Mouse (Mus musculus): ENCODE measurements around the gene Gm11939. TPM values are rescaled to one million over a fixed set of nuclear protein-coding genes. Genes with fewer than 3 reads are reported as not detected.
"Not testable (repeated sequence)": the region's sequence is repeated elsewhere in the genome, so short reads cannot be mapped to it uniquely, and the experiment has no call there.

The Gm11939 gene
- total RNA-seq (2021), result not detected
- polyA plus RNA-seq (2012; rRNA removed), result not detected in 2 replicates
- long read RNA-seq, result 0 reads

GRCm38 (mm10) chr11:99559366-99559765 lies at the start of gene Gm11939:
TSS of gene Gm11939 (minus strand) at chr11:99559466.
- Histone ChIP-seq H3K36me3 (ENCODE audit: control insufficient read depth, insufficient read depth, low read length) (no peaks in the 10 kb centered on the region), H3K79me2 (replicated peaks; ENCODE audit: control insufficient read depth, insufficient read depth, low read length) (no peaks in the 10 kb centered on the region), H3K27ac (no peak within 1 kb of the TSS), H3K4me1 (ENCODE audit: control insufficient read depth, insufficient read depth, low read length) (no peaks in the 10 kb centered on the region), H3K27me3 (ENCODE audit: control insufficient read depth, insufficient read depth, low read length) (no peaks in the 10 kb centered on the region), H3K9ac (ENCODE audit: low read depth, low read length) (no peak within 1 kb of the TSS), H3K4me3 (no peak within 1 kb of the TSS)
- DNase-seq, result no peak
- 84% methylated on average over 9 of the region's 9 CpGs for whole genome bisulfite sequencing
- intact Hi-C loops (cut with DNase I), result no loop called here
- TF ChIP-seq POLR2A (IDR thresholded peaks at IDR 0.05; ENCODE audit: insufficient read depth, low read depth, low read length), result no peak
- no peak for TF ChIP-seq EP300 (IDR thresholded peaks at IDR 0.05; ENCODE audit: insufficient read depth, low read depth, low read length)
- no peak for TF ChIP-seq CTCF (IDR thresholded peaks at IDR 0.05)

- 47% methylated on average over 1 of the region's 1 CpGs for WGBS
Observed at GRCm38 (mm10) chr11:99603208-99603607, 43.9 kb upstream of the Gm11939 start, which contains the start of gene Gm11938. TSS of gene Gm11938 (minus strand) at chr11:99603308.

GRCm38 (mm10) chr11:99597742-99598141 lies 38.5 kb upstream of the Gm11939 start, which contains the start of gene Krtap9-3:
TSS of gene Krtap9-3 (minus strand) at chr11:99598105.
- H3K27me3 ChIP-seq (ENCODE audit: control insufficient read depth, insufficient read depth, low read length); H3K27ac ChIP-seq; intact Hi-C loops (cut with DNase I); H3K79me2 ChIP-seq (replicated peaks; ENCODE audit: control insufficient read depth, insufficient read depth, low read length); H3K4me1 ChIP-seq (ENCODE audit: control insufficient read depth, insufficient read depth, low read length); H3K4me3 ChIP-seq; DNase-seq; H3K9ac ChIP-seq (ENCODE audit: low read depth, low read length); H3K36me3 ChIP-seq (ENCODE audit: control insufficient read depth, insufficient read depth, low read length): not testable (repeated sequence)
- 88% methylated on average over 6 of the region's 6 CpGs for WGBS

More at GRCm38 (mm10) chr11:99603208-99603607, 43.9 kb upstream of the Gm11939 start, which contains the start of gene Gm11938:
- H3K27me3 ChIP-seq (ENCODE audit: control insufficient read depth, insufficient read depth, low read length); intact Hi-C loops (cut with DNase I); H3K27ac ChIP-seq; H3K4me1 ChIP-seq (ENCODE audit: control insufficient read depth, insufficient read depth, low read length); H3K9ac ChIP-seq (ENCODE audit: low read depth, low read length); H3K79me2 ChIP-seq (replicated peaks; ENCODE audit: control insufficient read depth, insufficient read depth, low read length); H3K4me3 ChIP-seq; H3K36me3 ChIP-seq (ENCODE audit: control insufficient read depth, insufficient read depth, low read length); DNase-seq: not testable (repeated sequence)

GRCm38 (mm10) chr11:99590981-99591380 lies 31.7 kb upstream of the Gm11939 start, which contains the start of gene Krtap1-3:
TSS of gene Krtap1-3 (minus strand) at chr11:99591339.
- Histone ChIP-seq H3K4me3 (no peak within 1 kb of the TSS), H3K79me2 (replicated peaks; ENCODE audit: control insufficient read depth, insufficient read depth, low read length) (no peaks in the 10 kb centered on the region), H3K4me1 (ENCODE audit: control insufficient read depth, insufficient read depth, low read length) (no peaks in the 10 kb centered on the region), H3K9ac (ENCODE audit: low read depth, low read length) (no peak within 1 kb of the TSS), H3K27ac (no peak within 1 kb of the TSS), H3K36me3 (ENCODE audit: control insufficient read depth, insufficient read depth, low read length) (no peaks in the 10 kb centered on the region), H3K27me3 (ENCODE audit: control insufficient read depth, insufficient read depth, low read length) (no peaks in the 10 kb centered on the region)
- WGBS, result 83% methylated on average over 6 of the region's 6 CpGs
- DNase-seq, result no peak
- TF ChIP-seq POLR2A (IDR thresholded peaks at IDR 0.05; ENCODE audit: insufficient read depth, low read depth, low read length) (no peak), EP300 (IDR thresholded peaks at IDR 0.05; ENCODE audit: insufficient read depth, low read depth, low read length) (no peak), CTCF (IDR thresholded peaks at IDR 0.05) (no peak)
- intact Hi-C loops (cut with DNase I), result no loop called here

- WGBS, result 61% methylated on average over 7 of the region's 7 CpGs
- Histone ChIP-seq H3K27ac (no peak overlapping the region), H3K9ac (ENCODE audit: low read depth, low read length) (no peak overlapping the region), H3K4me1 (ENCODE audit: control insufficient read depth, insufficient read depth, low read length) (no peaks in the 10 kb centered on the region), H3K4me3 (no peak overlapping the region), H3K79me2 (replicated peaks; ENCODE audit: control insufficient read depth, insufficient read depth, low read length) (no peaks in the 10 kb centered on the region), H3K36me3 (ENCODE audit: control insufficient read depth, insufficient read depth, low read length) (no peaks in the 10 kb centered on the region), H3K27me3 (ENCODE audit: control insufficient read depth, insufficient read depth, low read length) (no peaks in the 10 kb centered on the region)
- DNase-seq, result no peak
- no peak for TF ChIP-seq CTCF (IDR thresholded peaks at IDR 0.05)
- no peak for TF ChIP-seq POLR2A (IDR thresholded peaks at IDR 0.05; ENCODE audit: insufficient read depth, low read depth, low read length)
- intact Hi-C loops (cut with DNase I), result no loop called here
Observed at GRCm38 (mm10) chr11:99585096-99585495, 25.8 kb upstream of the Gm11939 start.

GRCm38 (mm10) chr11:99583245-99583704 lies 24.0 kb upstream of the Gm11939 start, which contains the start of gene Krtap1-4:
TSS of gene Krtap1-4 (minus strand) at chr11:99583654.
- Histone ChIP-seq H3K27ac (no peak within 1 kb of the TSS), H3K4me3 (no peak within 1 kb of the TSS), H3K4me1 (ENCODE audit: control insufficient read depth, insufficient read depth, low read length) (no peaks in the 10 kb centered on the region), H3K27me3 (ENCODE audit: control insufficient read depth, insufficient read depth, low read length) (no peaks in the 10 kb centered on the region), H3K36me3 (ENCODE audit: control insufficient read depth, insufficient read depth, low read length) (no peaks in the 10 kb centered on the region), H3K79me2 (replicated peaks; ENCODE audit: control insufficient read depth, insufficient read depth, low read length) (no peaks in the 10 kb centered on the region), H3K9ac (ENCODE audit: low read depth, low read length) (no peak within 1 kb of the TSS)
- DNase-seq, result no peak
- 78% methylated on average over 5 of the region's 5 CpGs for WGBS
- intact Hi-C loops (cut with DNase I), result no loop called here
- TF ChIP-seq EP300 (IDR thresholded peaks at IDR 0.05; ENCODE audit: insufficient read depth, low read depth, low read length), result no peak
- no peak for TF ChIP-seq CTCF (IDR thresholded peaks at IDR 0.05)
- TF ChIP-seq POLR2A (IDR thresholded peaks at IDR 0.05; ENCODE audit: insufficient read depth, low read depth, low read length), result no peak

All from heart, adult 2 months (tissue).